Mouse (Mus musculus): ENCODE data around the gene Npc1l1. TPM values are rescaled to one million over a fixed set of nuclear protein-coding genes. Genes with fewer than 3 reads are reported as not detected.

The Npc1l1 gene
- polyA plus RNA-seq, 1 experiment from 2014 or later = not detected

GRCm38 (mm10) chr11:6224541-6225229 is 5.3 kb downstream of the Npc1l1 start:
- no peaks in the 10 kb centered on the region for H3K9me3 ChIP-seq (ENCODE audit: control insufficient read depth, low read length)
- H3K4me2 ChIP-seq (ENCODE audit: low read depth, low read length, severe bottlenecking) = no peak overlapping the region
- no peak overlapping the region for H3K4me3 ChIP-seq (ENCODE audit: low read depth, low read length)
- H3K9ac ChIP-seq (ENCODE audit: low read length) = no peak overlapping the region
- H3K36me3 ChIP-seq (ENCODE audit: control insufficient read depth, insufficient read depth, low read length) = no peaks in the 10 kb centered on the region
- no peak for ATAC-seq (replicated peaks; ENCODE audit: low FRiP score)
- no peaks in the 10 kb centered on the region for H3K4me1 ChIP-seq (replicated peaks; ENCODE audit: control insufficient read depth, insufficient read depth, low read length)
- 78% methylated on average over 14 of the region's 14 CpGs for WGBS
- no peak for DNase-seq (ENCODE audit: low spot score)
- H3K27ac ChIP-seq (ENCODE audit: low read depth, low read length) = no peak overlapping the region
- H3K27me3 ChIP-seq (ENCODE audit: control insufficient read depth, insufficient read depth, low read length) = no peaks in the 10 kb centered on the region

- Histone ChIP-seq H3K9me3 (ENCODE audit: control insufficient read depth, low read length) (no peaks in the 10 kb centered on the region), H3K4me1 (replicated peaks; ENCODE audit: control insufficient read depth, insufficient read depth, low read length) (no peaks in the 10 kb centered on the region), H3K27me3 (ENCODE audit: control insufficient read depth, insufficient read depth, low read length) (no peaks in the 10 kb centered on the region), H3K36me3 (ENCODE audit: control insufficient read depth, insufficient read depth, low read length) (no peaks in the 10 kb centered on the region), H3K27ac (ENCODE audit: low read depth, low read length) (no peak overlapping the region), H3K9ac (ENCODE audit: low read length) (no peak overlapping the region), H3K4me3 (ENCODE audit: low read depth, low read length) (no peak overlapping the region), H3K4me2 (ENCODE audit: low read depth, low read length, severe bottlenecking) (no peak overlapping the region)
- no peak for DNase-seq (ENCODE audit: low spot score)
- 92% methylated on average over 10 of the region's 10 CpGs for WGBS
- ATAC-seq (replicated peaks; ENCODE audit: low FRiP score) = no peak
Observed at GRCm38 (mm10) chr11:6222187-6222586, 7.8 kb downstream of the Npc1l1 start.

GRCm38 (mm10) chr11:6219967-6220366 is 10.0 kb downstream of the Npc1l1 start:
- 90% methylated on average over 6 of the region's 6 CpGs for WGBS
- no peak overlapping the region for H3K4me3 ChIP-seq (ENCODE audit: low read depth, low read length)
- no peak overlapping the region for H3K4me2 ChIP-seq (ENCODE audit: low read depth, low read length, severe bottlenecking)
- no peak for ATAC-seq (replicated peaks; ENCODE audit: low FRiP score)
- DNase-seq (ENCODE audit: low spot score) = no peak
- H3K27me3 ChIP-seq (ENCODE audit: control insufficient read depth, insufficient read depth, low read length) = no peaks in the 10 kb centered on the region
- no peak overlapping the region for H3K27ac ChIP-seq (ENCODE audit: low read depth, low read length)
- no peaks in the 10 kb centered on the region for H3K36me3 ChIP-seq (ENCODE audit: control insufficient read depth, insufficient read depth, low read length)
- H3K9me3 ChIP-seq (ENCODE audit: control insufficient read depth, low read length) = no peaks in the 10 kb centered on the region
- H3K4me1 ChIP-seq (replicated peaks; ENCODE audit: control insufficient read depth, insufficient read depth, low read length) = no peaks in the 10 kb centered on the region
- H3K9ac ChIP-seq (ENCODE audit: low read length) = no peak overlapping the region

GRCm38 (mm10) chr11:6218189-6218896 is 11.6 kb downstream of the Npc1l1 start:
- Histone ChIP-seq H3K4me2 (ENCODE audit: low read depth, low read length, severe bottlenecking) (no peak overlapping the region), H3K4me3 (ENCODE audit: low read depth, low read length) (no peak overlapping the region), H3K4me1 (replicated peaks; ENCODE audit: control insufficient read depth, insufficient read depth, low read length) (no peaks in the 10 kb centered on the region), H3K27ac (ENCODE audit: low read depth, low read length) (no peak overlapping the region), H3K9me3 (ENCODE audit: control insufficient read depth, low read length) (no peaks in the 10 kb centered on the region), H3K9ac (ENCODE audit: low read length) (no peak overlapping the region), H3K36me3 (ENCODE audit: control insufficient read depth, insufficient read depth, low read length) (no peaks in the 10 kb centered on the region), H3K27me3 (ENCODE audit: control insufficient read depth, insufficient read depth, low read length) (no peaks in the 10 kb centered on the region)
- no peak for DNase-seq (ENCODE audit: low spot score)
- no peak for ATAC-seq (replicated peaks; ENCODE audit: low FRiP score)
- 82% methylated on average over 11 of the region's 11 CpGs for WGBS

GRCm38 (mm10) chr11:6216834-6217233 is 13.1 kb downstream of the Npc1l1 start:
- no peak overlapping the region for H3K4me3 ChIP-seq (ENCODE audit: low read depth, low read length)
- no peak overlapping the region for H3K4me2 ChIP-seq (ENCODE audit: low read depth, low read length, severe bottlenecking)
- 66% methylated on average over 3 of the region's 3 CpGs for WGBS
- H3K9ac ChIP-seq (ENCODE audit: low read length) = no peak overlapping the region
- H3K9me3 ChIP-seq (ENCODE audit: control insufficient read depth, low read length) = no peaks in the 10 kb centered on the region
- H3K27me3 ChIP-seq (ENCODE audit: control insufficient read depth, insufficient read depth, low read length) = no peaks in the 10 kb centered on the region
- H3K27ac ChIP-seq (ENCODE audit: low read depth, low read length) = no peak overlapping the region
- no peak for DNase-seq (ENCODE audit: low spot score)
- H3K4me1 ChIP-seq (replicated peaks; ENCODE audit: control insufficient read depth, insufficient read depth, low read length) = no peaks in the 10 kb centered on the region
- ATAC-seq (replicated peaks; ENCODE audit: low FRiP score) = no peak
- H3K36me3 ChIP-seq (ENCODE audit: control insufficient read depth, insufficient read depth, low read length) = no peaks in the 10 kb centered on the region

GRCm38 (mm10) chr11:6208158-6208557 is 21.8 kb downstream of the Npc1l1 start:
- Histone ChIP-seq H3K27ac (ENCODE audit: low read depth, low read length) (no peak overlapping the region), H3K27me3 (ENCODE audit: control insufficient read depth, insufficient read depth, low read length) (no peaks in the 10 kb centered on the region), H3K9me3 (ENCODE audit: control insufficient read depth, low read length) (no peaks in the 10 kb centered on the region; the same call in 1 of the 2 replicates), H3K4me1 (replicated peaks; ENCODE audit: control insufficient read depth, insufficient read depth, low read length) (no peaks in the 10 kb centered on the region), H3K9ac (ENCODE audit: low read length) (no peak overlapping the region), H3K36me3 (ENCODE audit: control insufficient read depth, insufficient read depth, low read length) (no peaks in the 10 kb centered on the region), H3K4me2 (ENCODE audit: low read depth, low read length, severe bottlenecking) (no peak overlapping the region), H3K4me3 (ENCODE audit: low read depth, low read length) (no peak overlapping the region)
- ATAC-seq (replicated peaks; ENCODE audit: low FRiP score) (no peak), DNase-seq (ENCODE audit: low spot score) (no peak)
- 89% methylated on average over 1 of the region's 1 CpGs for WGBS

- Histone ChIP-seq H3K4me2 (ENCODE audit: low read depth, low read length, severe bottlenecking) (no peak overlapping the region), H3K27ac (ENCODE audit: low read depth, low read length) (no peak overlapping the region), H3K36me3 (ENCODE audit: control insufficient read depth, insufficient read depth, low read length) (no peaks in the 10 kb centered on the region), H3K9me3 (ENCODE audit: control insufficient read depth, low read length) (no peaks in the 10 kb centered on the region; the same call in 1 of the 2 replicates), H3K27me3 (ENCODE audit: control insufficient read depth, insufficient read depth, low read length) (no peaks in the 10 kb centered on the region), H3K4me3 (ENCODE audit: low read depth, low read length) (no peak overlapping the region), H3K4me1 (replicated peaks; ENCODE audit: control insufficient read depth, insufficient read depth, low read length) (no peaks in the 10 kb centered on the region), H3K9ac (ENCODE audit: low read length) (no peak overlapping the region)
- no peak for DNase-seq (ENCODE audit: low spot score)
- ATAC-seq (replicated peaks; ENCODE audit: low FRiP score) = no peak
- 86% methylated on average over 2 of the region's 2 CpGs for WGBS
Observed at GRCm38 (mm10) chr11:6207090-6207489, 22.9 kb downstream of the Npc1l1 start.

GRCm38 (mm10) chr11:6200570-6200969 is 29.4 kb downstream of the Npc1l1 start:
- no peak for DNase-seq (ENCODE audit: low spot score)
- H3K9me3 ChIP-seq (ENCODE audit: control insufficient read depth, low read length) = no peaks in the 10 kb centered on the region
- peaks cover 2% of the 10 kb centered on the region; the same call in 1 of the 2 replicates for H3K4me1 ChIP-seq (replicated peaks; ENCODE audit: control insufficient read depth, insufficient read depth, low read length)
- H3K36me3 ChIP-seq (ENCODE audit: control insufficient read depth, insufficient read depth, low read length) = no peaks in the 10 kb centered on the region
- peak overlapping the region; percentile 98 for H3K4me3 ChIP-seq (ENCODE audit: low read depth, low read length)
- H3K27me3 ChIP-seq (ENCODE audit: control insufficient read depth, insufficient read depth, low read length) = no peaks in the 10 kb centered on the region
- H3K9ac ChIP-seq (ENCODE audit: low read length) = peak overlapping the region; percentile 92
- H3K27ac ChIP-seq (ENCODE audit: low read depth, low read length) = peak overlapping the region; percentile 77; the same call in 1 of the 2 replicates
- 25% methylated on average over 9 of the region's 9 CpGs for WGBS
- peak overlapping the region; percentile 74 for H3K4me2 ChIP-seq (ENCODE audit: low read depth, low read length, severe bottlenecking)
- peak; percentile 35 for ATAC-seq (replicated peaks; ENCODE audit: low FRiP score)
